Mouse (Mus musculus): ENCODE data around the gene Sgta.

DNA sequence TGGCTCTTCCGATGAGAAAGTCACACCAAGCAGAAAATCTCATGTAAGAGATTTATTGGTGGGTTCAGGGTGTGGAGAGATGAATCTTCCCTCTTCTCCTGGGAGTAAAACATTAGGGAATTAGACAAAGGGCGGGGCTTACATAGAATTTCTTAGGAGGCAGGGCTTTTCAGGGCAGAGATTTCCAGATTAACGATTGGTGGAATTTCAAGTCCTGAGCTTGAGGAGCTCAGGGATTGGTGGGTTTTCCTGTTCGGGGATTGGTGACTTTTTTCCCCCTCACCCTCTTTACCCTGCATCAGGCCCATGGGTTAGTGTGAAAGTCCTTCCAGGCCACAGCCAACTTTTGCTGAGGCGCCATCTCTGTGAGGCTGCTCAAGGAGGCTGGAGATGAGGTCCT lies 8.7 kb upstream of the Sgta start:
- TF ChIP-seq POLR2A (IDR thresholded peaks at IDR 0.05; ENCODE audit: low read depth, low read length) (no peak), CHD1 (IDR thresholded peaks at IDR 0.05; ENCODE audit: low read depth, low read length) (no peak), GABPA (IDR thresholded peaks at IDR 0.05; ENCODE audit: insufficient replicate concordance, low read depth, low read length) (no peak), USF2 (conservative IDR thresholded peaks at IDR 0.05; ENCODE audit: low read depth, low read length) (no peak), CTCF (conservative IDR thresholded peaks at IDR 0.05 in 1 of 2, IDR thresholded peaks at IDR 0.05 in 1 of 2; ENCODE audit: low read depth in 2 of 2, low read length in 2 of 2) (no peak), E2F4 (IDR thresholded peaks at IDR 0.05; ENCODE audit: insufficient replicate concordance, low read depth, low read length) (no peak), IRF4 (IDR thresholded peaks at IDR 0.05; ENCODE audit: low read depth, low read length) (no peak), RAD21 (IDR thresholded peaks at IDR 0.05; ENCODE audit: low read depth, low read length) (no peak)

Data from CH12.LX (cell line).